Mouse (Mus musculus): ENCODE data around the gene Zscan12.

The Zscan12 gene

DNA sequence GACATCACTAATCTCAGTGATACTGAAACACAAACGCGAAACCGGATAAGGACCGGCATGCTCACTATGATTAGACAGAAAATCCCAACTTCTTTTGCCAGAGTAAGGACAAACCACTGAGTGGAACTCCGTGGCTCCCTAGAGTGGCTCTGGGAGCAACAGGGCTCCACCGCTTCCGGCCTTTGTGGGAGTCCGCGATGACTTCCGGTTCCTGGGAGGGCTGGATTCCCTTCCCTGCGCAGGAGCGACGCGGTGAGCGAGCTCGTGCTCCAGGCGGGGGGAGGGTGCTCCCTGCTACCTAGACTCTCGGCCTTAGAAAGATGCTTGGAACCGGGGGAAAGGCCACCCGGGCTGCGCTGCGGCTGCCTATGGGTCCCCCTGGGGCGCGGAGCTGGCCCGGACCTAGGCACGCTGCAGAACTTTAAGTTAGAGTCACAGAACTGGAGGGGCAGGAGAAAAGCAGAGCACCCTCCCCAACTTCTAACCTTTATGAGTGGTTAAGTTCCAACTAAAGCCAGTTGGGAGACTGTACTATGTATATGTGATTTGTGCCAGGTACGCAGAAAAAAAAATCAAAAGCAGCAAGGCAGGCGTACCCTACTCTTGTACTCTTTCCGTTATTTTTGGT, at the start of gene Zscan12:
Gene Zscan12 (plus strand): TSS at position 200 of the 628 bp plus-strand sequence.
- peak; percentile 90 for DNase-seq (ENCODE audit: extremely low read depth, insufficient read length, low spot score)

DNA sequence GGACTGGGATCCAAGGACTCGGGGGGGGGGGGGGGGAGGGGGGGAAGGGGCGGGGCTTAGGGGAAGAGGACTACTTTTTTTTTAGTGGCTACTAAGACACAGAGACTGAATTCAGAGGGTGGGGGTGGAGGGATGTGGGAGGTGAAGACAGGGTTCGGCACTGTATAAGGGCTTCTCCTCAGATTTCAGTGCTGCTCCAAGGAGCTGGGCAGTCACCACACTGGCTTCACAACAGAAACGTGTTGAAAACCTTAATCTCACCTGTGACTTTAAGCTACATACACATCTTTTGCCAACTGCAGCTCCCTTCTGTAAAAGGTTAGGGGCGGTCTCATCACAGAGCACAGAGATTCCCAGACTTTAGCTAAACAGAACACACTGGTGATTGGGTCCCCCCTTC, 49.8 kb upstream of the Zscan12 start:
- no peak for DNase-seq (ENCODE audit: extremely low read depth, insufficient read length, low spot score)

DNA sequence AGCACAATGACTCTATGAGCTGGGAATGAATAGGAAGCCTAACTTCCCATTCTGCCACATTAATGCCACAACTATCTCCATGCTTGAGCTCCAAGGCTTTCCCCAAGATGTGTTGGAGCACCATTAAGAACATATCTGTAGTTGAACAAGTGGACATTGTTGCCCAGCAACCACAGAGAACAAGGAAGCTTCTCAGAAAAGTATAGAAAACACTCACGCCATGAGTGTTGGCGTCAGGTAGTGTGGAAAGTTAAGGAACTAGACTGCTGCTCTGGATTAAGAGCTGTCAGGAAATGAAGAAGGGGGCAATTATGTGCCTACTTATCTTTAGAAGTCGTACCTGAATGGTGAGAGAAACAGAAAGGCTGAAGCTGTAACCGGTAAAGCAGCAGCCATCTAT, 48.7 kb upstream of the Zscan12 start:
- no peak for DNase-seq (ENCODE audit: extremely low read depth, insufficient read length, low spot score)

DNA sequence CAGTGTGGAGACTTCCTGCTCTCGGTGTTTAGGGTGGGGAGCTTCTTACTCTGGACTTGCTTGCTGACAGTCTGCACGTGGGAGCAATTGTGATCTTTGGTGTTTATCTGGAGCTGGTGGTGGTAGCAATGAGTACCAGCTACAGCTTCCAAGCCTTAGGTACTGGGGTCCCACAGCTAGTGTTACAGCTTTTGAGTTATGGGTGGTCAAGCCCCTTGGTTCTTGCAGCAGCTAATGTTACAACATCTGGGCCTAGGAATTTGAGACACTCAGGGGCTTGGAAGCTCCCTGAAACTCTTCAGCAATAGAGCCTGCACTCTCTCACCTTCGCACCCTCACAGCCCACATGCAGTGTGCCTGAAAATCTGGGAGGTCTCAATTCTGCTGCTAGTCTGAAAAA, 42.4 kb upstream of the Zscan12 start:
- no peak for DNase-seq (ENCODE audit: extremely low read depth, insufficient read length, low spot score)

- DNase-seq (ENCODE audit: extremely low read depth, insufficient read length, low spot score): no peak
Measured at GRCm38 (mm10) chr13:21321890-21322494, 40.6 kb upstream of the Zscan12 start.

GRCm38 (mm10) chr13:21322509-21323375, 39.9 kb upstream of the Zscan12 start:
- no peak for DNase-seq (ENCODE audit: extremely low read depth, insufficient read length, low spot score)

DNA sequence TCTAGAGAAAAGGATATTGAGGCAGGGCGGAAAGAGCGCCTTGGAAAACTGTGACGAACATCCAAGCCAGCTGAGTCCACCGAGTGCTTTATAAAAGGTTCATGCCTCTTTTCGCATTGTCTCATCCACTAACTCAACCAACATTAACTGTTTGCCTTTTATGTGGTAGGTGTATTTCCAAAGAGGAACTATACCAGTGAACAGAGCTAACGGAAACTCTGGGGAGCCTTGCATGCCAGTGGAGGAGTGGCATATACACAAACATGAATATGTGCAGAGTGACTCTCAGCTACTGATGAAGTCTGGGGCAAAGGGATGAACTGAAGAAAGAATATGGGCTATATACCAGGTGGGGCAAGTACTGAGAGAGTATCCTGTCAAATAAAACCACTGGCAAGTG, 39.2 kb upstream of the Zscan12 start:
- DNase-seq (ENCODE audit: extremely low read depth, insufficient read length, low spot score): no peak

DNA sequence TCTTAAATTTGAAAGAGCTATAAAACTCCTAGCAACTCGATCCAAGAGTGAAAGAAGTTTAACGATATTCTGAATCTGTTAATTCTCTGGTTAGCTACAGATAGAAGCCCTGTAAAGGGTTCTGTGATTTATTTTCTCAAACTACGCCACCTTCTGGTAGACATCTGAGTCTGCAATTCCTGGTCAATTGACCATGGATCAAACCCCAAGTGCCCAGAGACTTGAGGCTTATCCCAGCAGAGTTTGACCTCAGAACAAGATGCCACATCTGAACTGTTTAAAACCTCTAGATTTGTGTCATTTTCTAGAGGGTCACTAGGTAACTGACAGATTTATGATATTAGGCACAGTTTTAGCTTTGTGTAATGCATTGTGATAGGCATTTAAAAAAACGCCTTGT, 36.4 kb upstream of the Zscan12 start:
- peak; percentile 5 for DNase-seq (ENCODE audit: extremely low read depth, insufficient read length, low spot score)

DNA sequence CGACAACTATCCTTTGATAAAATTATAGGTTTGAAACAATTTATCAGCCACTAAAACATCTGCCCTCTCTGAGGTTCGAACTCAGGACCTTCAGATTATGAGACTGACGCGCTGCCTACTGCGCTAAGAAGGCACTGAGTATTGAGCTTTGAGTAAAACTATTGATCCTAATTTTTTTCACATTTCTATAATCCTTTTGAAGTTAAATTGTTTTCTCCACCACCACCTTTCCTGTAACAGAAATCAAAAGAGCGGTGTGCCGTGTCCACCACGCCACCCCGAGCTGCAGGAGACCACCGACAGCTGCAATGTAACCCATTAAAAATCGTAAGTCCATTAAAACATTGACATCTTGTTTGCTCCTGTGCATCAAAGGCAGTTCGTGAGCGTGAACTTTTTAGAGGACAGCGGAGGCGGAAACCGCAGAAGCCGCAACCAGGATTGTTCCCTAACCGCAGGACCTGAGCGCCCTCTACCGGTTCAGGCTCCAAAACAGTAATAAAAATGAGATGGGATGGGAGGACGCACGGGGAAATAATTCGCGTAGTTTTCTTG, 35.9 kb upstream of the Zscan12 start:
- DNase-seq (ENCODE audit: extremely low read depth, insufficient read length, low spot score): peak; percentile 70

- peak; percentile 5 for DNase-seq (ENCODE audit: extremely low read depth, insufficient read length, low spot score)
Measured at GRCm38 (mm10) chr13:21327424-21327823, 35.2 kb upstream of the Zscan12 start.

- no peak for DNase-seq (ENCODE audit: extremely low read depth, insufficient read length, low spot score)
Measured at GRCm38 (mm10) chr13:21346610-21347009, 16.0 kb upstream of the Zscan12 start, which contains the start of gene Olfr1367. Olfr1367 (plus strand) TSS chr13:21346910.

DNA sequence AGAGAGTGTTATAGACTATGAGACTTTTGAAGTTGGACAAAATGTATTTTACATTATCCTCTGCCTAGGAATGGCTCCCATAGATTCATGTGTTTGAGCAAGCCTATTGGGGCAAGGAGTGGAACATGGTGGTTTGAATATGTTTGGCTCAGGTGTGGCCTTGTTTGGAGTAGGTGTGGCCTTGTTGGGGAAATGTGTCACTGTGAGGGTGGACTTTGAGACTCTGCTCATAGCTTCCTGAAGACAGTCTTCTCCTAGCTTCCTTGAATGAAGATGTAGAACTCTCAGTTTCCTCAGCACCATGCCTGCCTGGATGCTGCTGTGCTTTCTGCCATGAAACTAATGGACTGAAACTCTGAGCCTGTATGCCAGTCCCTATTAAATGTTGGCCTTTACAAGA, 12.0 kb upstream of the Zscan12 start:
- DNase-seq (ENCODE audit: extremely low read depth, insufficient read length, low spot score): no peak

DNA sequence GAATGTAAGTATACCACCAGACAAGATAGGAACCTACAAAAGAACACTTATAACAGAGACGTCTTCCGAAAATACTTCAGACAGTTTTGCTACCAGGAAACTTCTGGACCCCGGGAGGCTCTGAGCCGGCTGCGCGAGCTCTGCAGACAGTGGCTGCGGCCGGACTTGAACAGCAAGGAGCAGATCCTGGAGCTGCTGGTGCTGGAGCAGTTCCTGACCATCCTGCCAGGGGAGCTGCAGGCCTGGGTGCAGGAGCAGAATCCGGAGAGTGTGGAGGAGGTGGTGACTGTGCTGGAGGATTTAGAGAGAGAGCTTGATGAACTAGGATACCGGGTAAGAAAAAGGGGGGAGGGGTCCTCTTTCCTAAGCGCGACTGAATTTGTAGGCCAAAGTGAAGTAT, 1.1 kb downstream of the Zscan12 start:
- peak; percentile 13 for DNase-seq (ENCODE audit: extremely low read depth, insufficient read length, low spot score)

GRCm38 (mm10) chr13:21366635-21367034, 4.0 kb downstream of the Zscan12 start:
- DNase-seq (ENCODE audit: extremely low read depth, insufficient read length, low spot score): no peak

DNA sequence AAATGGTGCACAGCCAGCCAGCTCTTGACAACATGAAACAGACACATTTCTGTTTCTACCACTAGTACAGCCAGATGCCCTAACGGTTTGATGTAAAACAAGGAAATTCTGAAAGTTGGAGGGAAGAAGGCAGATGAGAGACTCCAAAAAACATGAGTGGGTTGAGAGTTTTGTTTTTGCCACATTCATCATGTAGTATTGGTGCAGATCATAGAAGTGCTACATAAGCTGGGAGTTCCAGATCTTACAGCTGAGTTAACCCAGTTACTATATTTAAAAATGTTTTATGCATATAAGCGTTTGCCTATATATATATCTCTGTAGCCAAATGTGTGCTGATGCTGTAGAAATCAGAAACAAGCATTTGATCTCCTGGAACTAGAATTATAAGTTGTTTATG, 10.1 kb downstream of the Zscan12 start:
- no peak for DNase-seq (ENCODE audit: extremely low read depth, insufficient read length, low spot score)

GRCm38 (mm10) chr13:21377773-21378172, 15.2 kb downstream of the Zscan12 start:
- DNase-seq (ENCODE audit: extremely low read depth, insufficient read length, low spot score): no peak

GRCm38 (mm10) chr13:21395211-21395610, 32.6 kb downstream of the Zscan12 start:
- no peak for DNase-seq (ENCODE audit: extremely low read depth, insufficient read length, low spot score)

GRCm38 (mm10) chr13:21395623-21396022, 33.0 kb downstream of the Zscan12 start:
- DNase-seq (ENCODE audit: extremely low read depth, insufficient read length, low spot score): no peak

GRCm38 (mm10) chr13:21396048-21396447, 33.4 kb downstream of the Zscan12 start:
- DNase-seq (ENCODE audit: extremely low read depth, insufficient read length, low spot score): peak; percentile 42

GRCm38 (mm10) chr13:21397486-21397885, 34.9 kb downstream of the Zscan12 start:
- no peak for DNase-seq (ENCODE audit: extremely low read depth, insufficient read length, low spot score)

DNA sequence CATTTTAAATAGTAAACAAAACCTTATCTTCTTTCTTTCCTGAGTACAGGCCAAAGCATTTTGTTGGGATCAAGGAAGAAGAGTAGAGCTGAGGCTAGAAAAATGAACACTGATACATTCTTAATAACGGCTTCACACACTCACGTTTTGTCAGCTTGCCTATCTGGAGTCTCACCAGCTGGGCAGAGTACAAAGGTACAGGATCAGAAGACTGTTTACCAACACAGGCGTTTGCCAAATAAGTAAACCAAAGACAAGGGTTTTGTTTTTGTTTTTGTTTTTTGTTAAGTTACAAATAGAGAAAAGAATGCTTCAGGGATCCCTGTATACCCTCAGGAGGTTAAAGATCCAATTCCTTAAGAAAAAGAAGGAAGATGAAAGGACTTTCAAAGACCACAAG, 38.5 kb downstream of the Zscan12 start:
- no peak for DNase-seq (ENCODE audit: extremely low read depth, insufficient read length, low spot score)
